Mouse (Mus musculus) brain, adult 2 months (tissue): ENCODE results near the gene Clba1.
A peak's percentile ranks its signal among the peaks of the same experiment; 100 is the strongest.

Experiments used
- DNase-seq: peaks from one replicate; pipeline ENCODE4 v3.0.0; 2011; ENCODE audit warnings: low read depth, low spot score

Clba1 gene

DNA sequence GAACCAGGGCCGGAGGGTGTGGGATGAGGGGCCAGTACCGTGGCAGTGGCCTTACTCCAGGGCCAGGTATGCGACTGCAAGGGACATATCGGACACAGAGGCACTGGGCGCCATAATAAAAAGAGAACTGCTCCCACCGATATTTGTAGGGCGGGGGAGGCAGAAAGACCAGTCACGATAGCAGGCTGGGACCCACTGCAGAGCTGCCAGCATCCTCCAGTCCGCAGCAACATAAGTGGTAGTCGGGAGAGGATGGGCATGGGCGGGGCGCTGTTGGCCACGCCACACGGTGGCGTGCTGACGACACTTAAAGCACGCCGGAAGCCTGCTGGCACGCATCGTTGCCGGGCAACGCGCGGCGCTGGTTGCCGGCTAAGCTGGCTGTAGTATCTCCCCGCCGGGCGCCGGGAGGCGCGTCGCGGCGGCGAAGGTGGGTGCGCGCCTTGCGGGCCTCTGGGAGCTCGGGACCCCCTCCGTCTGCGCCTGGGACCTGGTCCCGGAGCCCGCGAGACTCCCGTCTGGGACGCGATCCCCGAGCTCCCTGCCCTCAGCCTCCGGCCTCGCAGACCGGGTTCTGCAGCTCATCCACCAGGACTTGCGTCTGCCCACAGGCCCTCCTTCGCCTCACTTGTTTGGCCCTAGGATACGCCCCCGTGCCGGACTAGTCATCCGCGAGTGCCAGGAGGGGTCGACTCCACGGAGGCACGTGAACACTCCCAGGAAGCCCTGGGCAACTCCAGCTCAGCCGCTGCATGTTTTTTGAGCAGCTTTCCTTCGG, at the start of gene Clba1:
TSS of gene Clba1 (plus strand) at position 351 of the 778 bp plus-strand sequence.
- DNase-seq, result peak; percentile 98

GRCm38 (mm10) chr12:112759471-112759870, 49.3 kb upstream of the Clba1 start:
- no peak for DNase-seq

- no peak for DNase-seq
Observed at GRCm38 (mm10) chr12:112760154-112760926, 48.4 kb upstream of the Clba1 start, which contains the start of gene Pld4. TSS of gene Pld4 (plus strand) at chr12:112760655.

GRCm38 (mm10) chr12:112761411-112761810, 47.3 kb upstream of the Clba1 start:
- no peak for DNase-seq

GRCm38 (mm10) chr12:112762018-112762417, 46.7 kb upstream of the Clba1 start:
- no peak for DNase-seq

- no peak for DNase-seq
Observed at GRCm38 (mm10) chr12:112763176-112763575, 45.6 kb upstream of the Clba1 start.

DNA sequence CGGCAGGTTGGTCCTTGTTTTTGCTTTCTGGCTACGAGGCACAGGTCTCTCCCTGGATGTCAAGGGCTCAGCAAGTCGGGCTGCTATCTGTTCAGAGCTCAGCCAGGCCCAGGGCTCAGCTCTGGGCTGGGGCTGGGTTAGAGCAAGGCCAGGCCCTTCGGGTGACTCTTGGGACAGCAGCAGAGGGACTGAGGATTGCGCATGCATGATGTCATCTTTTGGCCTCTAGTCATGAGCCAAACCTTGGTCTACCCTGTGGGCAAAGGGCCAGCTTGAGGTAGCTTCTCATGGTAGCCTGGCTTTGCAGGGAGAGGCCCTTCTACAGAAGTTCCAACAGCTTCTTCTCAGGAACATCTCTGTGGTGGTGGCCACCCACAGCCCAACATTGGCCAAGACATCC, 44.6 kb upstream of the Clba1 start:
- DNase-seq, result no peak

- no peak for DNase-seq
Observed at GRCm38 (mm10) chr12:112764991-112765390, 43.7 kb upstream of the Clba1 start.

DNA sequence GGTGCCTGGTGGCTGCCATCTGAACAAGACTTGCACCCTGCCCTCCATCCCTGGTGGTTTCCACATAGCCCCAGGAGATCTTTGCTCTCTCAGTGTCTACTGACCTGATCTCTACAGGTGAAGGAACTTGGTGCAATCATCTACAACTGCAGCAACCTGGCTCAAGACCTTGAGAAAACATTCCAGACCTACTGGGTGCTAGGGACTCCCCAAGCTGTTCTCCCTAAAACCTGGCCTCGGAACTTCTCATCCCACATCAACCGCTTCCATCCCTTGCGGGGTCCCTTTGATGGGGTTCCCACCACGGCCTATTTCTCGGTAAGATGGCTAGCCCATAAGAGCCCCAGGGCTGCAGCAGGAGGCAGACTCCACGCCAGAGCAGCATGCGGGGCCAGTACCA, 42.2 kb upstream of the Clba1 start:
- no peak for DNase-seq

DNA sequence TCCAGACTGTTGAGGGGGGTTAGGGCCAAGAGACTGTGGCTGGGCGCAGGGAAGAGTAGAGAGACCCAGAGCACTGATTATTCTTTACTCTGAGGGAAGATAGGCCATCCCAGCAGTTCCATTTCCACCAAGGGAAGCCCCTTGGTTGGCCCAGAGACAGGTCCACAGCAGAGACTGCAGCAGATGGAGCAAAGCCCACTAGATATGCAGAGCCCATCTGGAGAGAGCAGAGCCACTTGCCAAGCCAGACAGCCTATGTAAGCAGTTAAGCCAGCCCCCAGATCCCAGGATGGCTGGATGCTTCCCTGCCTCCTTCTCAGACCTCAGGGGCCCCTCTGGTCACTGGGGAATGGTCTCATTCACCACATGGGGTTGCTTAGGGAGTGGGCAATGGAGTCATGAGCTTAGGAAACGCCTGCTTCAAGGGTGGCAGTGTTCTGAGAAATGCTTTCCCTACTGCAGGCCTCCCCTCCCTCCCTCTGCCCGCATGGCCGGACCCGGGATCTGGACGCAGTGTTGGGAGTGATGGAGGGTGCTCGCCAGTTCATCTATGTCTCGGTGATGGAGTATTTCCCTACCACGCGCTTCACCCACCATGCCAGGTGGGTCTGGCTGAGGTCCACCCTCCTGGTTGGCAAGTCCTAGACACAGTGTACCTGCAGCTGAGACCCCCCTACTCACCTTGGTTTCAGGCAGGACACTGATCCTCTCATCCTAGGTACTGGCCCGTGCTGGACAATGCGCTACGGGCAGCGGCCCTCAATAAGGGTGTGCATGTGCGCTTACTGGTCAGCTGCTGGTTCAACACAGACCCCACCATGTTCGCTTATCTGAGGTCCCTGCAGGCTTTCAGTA, 41.5 kb upstream of the Clba1 start:
- no peak for DNase-seq

- DNase-seq, result no peak
Observed at GRCm38 (mm10) chr12:112768166-112768565, 40.6 kb upstream of the Clba1 start.

- peak; percentile 86 for DNase-seq
Observed at GRCm38 (mm10) chr12:112769031-112769430, 39.7 kb upstream of the Clba1 start.

- DNase-seq, result no peak
Observed at GRCm38 (mm10) chr12:112769751-112770150, 39.0 kb upstream of the Clba1 start.

DNA sequence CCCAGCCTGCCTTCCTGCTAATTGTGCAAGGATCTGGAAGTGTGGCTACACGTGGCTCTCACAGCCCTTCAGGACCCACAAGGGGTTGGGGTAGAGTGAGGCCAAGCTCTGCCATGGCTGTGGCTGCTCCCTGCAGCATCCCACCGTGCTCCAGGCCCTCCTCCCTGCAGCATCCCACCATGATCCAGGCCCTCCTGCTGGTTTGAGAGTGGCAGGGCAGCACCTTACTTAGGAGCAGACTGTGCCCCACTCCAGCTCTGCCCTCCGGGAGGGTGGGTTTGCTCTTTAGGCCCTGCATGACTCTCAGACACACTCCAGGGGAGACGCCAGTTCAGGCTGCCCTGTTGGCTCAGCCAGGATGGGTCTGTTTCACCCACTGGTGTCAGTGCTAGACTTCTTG, 38.3 kb upstream of the Clba1 start:
- DNase-seq, result no peak

DNA sequence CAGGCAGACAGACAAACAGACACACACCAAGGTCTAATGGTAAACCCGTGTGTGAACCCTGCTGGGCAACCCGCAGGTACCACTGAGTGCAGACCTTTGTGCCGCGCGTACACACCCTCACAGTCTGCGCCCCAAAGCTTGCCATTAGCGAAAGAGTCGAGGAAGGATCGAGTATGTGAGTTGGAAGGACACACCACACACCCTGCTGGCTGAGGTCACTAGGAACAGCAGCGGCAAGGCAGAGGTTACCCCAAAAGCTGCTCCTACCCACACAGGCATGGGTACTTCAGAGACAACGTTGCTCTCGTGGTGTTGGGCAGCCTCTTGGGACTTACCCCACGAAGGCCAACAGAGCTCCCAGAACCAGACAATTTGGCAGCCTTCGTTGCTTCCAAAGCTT, 36.4 kb upstream of the Clba1 start:
- no peak for DNase-seq

DNA sequence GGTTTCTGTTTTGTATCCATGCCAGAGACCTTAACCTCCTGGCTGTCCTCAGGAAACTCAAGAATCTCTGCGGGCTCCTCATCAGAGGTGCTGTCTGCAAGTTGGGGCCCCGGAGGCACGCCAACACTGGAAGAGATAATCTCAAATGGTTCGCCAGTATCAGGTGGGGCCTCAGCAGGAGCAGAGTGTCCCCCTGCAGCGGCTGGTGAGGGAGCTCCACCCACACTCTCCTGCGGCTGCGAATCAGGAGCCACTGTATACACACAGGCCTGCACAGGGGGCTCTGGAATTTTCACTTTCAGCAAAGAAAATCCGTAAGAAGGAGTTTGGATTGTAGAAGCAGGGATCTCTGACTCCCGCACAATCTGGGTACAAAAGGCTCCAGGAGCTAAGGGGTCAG, 35.4 kb upstream of the Clba1 start:
- DNase-seq, result no peak

DNA sequence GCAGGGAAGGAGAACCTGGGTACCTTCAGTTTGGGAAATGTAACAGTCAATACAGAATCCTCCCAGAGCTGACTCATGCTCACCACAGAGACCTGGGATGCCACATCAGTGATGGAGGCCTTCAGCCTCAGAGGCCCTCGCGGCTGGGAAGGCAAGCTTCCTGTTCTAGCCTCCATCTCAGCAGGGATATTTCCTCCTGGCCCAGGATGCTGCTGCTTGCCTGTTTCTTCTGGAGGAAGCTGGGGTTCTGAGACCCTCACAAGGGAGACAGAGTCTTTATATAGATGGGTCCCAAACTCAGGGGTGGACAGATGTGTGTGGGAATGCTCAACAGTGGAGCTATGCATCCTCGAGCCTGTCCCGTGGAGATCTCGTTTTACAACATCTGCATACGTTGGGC, 34.7 kb upstream of the Clba1 start:
- DNase-seq, result no peak

DNA sequence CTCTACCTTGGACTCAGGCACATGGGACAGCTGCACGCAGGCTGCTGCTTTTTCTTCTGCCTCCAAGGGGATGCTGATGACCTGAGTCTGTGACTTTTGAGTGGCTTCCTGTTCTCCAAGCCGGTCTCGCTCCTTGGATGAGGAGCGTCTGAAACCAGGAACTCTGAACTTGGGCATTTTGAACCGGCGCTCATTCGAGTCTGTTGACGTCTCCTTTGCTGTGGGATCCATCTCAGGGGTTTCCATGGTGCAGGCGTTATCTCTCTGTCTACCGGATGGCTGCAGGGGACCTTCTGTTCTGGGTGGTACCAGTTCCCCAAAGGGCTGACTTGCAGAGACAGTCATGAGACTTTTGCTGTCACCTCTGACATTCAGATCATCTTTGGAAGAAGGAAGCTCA, 34.3 kb upstream of the Clba1 start:
- no peak for DNase-seq

DNA sequence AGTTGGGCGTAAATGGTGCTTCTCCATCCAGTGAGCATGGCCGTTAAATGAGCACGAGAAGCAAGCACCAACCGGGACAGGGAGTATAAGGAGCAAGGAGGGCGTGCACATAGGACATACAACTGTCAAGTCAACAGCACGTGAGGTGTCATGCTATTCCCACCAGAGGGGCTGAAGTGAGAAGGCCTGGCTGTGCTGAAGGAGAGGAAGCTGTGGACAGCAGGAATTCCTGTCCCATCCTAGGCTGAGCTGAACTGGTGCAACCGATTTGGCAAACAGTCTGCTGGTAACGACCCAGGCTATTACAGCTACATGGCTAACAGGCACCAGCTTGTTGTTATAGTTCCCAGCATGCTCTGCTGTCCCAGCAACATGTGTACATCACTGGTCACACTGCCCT, 17.7 kb upstream of the Clba1 start:
- DNase-seq, result no peak

DNA sequence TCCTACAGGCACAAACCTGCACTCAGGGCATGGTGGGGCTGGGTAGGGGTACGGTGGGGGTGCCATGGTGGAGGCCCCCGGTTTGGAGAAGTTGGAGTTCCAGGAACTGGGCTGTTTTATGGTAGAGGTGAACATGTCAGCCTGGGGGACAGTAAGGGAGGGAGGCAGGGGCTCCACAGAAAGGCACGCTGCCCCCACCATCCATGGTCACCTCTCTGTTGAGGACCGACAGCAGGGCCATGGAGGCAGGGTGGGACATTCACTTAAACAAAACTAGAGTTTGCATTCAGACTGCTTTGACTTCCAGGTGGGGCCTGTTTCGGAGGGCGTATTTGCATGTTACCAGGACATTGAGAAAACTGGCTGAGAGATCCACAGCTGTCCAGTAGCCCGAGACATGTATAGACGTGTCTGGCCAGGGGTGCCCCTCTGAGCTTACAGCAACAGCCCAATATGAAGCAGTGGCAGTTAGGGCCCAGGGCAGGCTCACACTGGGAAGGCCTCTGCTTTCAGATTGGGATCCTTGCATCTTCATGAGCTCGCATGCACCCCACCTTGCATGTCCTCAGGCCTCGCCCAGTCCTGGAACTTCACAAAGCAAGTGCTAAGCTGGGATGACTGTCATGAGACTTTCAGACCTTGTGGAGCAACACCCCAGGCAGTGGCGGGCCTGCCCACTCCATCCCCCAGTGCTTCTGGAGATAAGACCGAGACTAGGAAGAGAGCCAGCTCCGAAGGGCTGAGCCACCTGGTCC, 15.0 kb upstream of the Clba1 start:
- DNase-seq, result no peak

DNA sequence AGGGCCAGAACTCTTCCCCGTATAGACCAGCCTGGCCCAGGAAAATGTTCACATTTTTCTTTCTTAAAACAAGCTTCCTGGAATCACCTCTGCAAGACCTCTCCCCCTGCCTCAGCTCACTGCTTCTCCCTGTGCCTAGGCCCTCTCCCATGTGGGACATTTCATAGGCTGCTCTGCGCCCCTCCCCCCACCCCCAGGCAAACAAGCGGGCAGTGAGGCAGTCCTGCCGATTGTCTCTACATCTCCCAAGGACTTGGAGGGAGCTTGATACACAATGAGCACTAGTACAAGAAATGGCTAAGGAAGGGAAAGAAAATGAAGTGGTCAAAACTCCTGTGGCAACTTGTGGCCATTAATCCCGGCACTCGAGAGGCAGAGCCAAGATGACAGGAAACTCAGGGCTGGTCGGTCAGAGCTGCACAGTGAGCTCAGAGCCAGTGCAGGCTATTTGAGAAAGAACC, 14.4 kb upstream of the Clba1 start:
- no peak for DNase-seq
